Mouse (Mus musculus): Measurements from ENCODE around the gene Odf3b. TPM values are rescaled to one million over a fixed set of nuclear protein-coding genes. Genes with fewer than 3 reads are reported as not detected.

Gene Odf3b
- polyA plus RNA-seq, 1 experiment from 2014 or later = 1.1 TPM

Other genes starting within 250 kb of the Odf3b start
- gene Mapk12, start 238.6 kb downstream of the Odf3b start, polyA plus RNA-seq (2015; fragmentation: Nextera tagmentation; extraction: Ambion mirVana) = 15.5 and 16.2 TPM in 2 replicates
- gene Mapk11, start 229.7 kb downstream of the Odf3b start, polyA plus RNA-seq (2015; fragmentation: Nextera tagmentation; extraction: Ambion mirVana) = 16.0 and 16.4 TPM in 2 replicates
- 184 and 188 TPM in 2 replicates for gene Plxnb2, start 198.5 kb downstream of the Odf3b start, polyA plus RNA-seq (2015; fragmentation: Nextera tagmentation; extraction: Ambion mirVana)
- 20.4 and 21.9 TPM in 2 replicates for gene Dennd6b, start 182.8 kb downstream of the Odf3b start, polyA plus RNA-seq (2015; fragmentation: Nextera tagmentation; extraction: Ambion mirVana)
- gene Ppp6r2, start 167.7 kb downstream of the Odf3b start, polyA plus RNA-seq (2015; fragmentation: Nextera tagmentation; extraction: Ambion mirVana) = 24.0 and 26.7 TPM in 2 replicates
- gene Sbf1, start 64.0 kb downstream of the Odf3b start, polyA plus RNA-seq (2015; fragmentation: Nextera tagmentation; extraction: Ambion mirVana) = 49.3 and 52.0 TPM in 2 replicates
- gene Adm2, start 56.6 kb downstream of the Odf3b start, polyA plus RNA-seq (2015; fragmentation: Nextera tagmentation; extraction: Ambion mirVana) = 0.98 and 1.5 TPM in 2 replicates
- gene Miox, start 44.9 kb downstream of the Odf3b start, polyA plus RNA-seq (2015; fragmentation: Nextera tagmentation; extraction: Ambion mirVana) = 17.0 and 28.6 TPM in 2 replicates
- 68.3 and 79.0 TPM in 2 replicates for gene Lmf2, start 23.6 kb downstream of the Odf3b start, polyA plus RNA-seq (2015; fragmentation: Nextera tagmentation; extraction: Ambion mirVana)
- gene Ncaph2, start 23.6 kb downstream of the Odf3b start, polyA plus RNA-seq (2015; fragmentation: Nextera tagmentation; extraction: Ambion mirVana) = 165 and 175 TPM in 2 replicates
- 9.7 and 11.8 TPM in 2 replicates for gene Sco2, start 5.4 kb downstream of the Odf3b start, polyA plus RNA-seq (2015; fragmentation: Nextera tagmentation; extraction: Ambion mirVana)
- gene Tymp, start 2.2 kb downstream of the Odf3b start, polyA plus RNA-seq (2015; fragmentation: Nextera tagmentation; extraction: Ambion mirVana) = 0.94 and 1.9 TPM in 2 replicates
- gene Klhdc7b, start 5.6 kb upstream of the Odf3b start, polyA plus RNA-seq (2015; fragmentation: Nextera tagmentation; extraction: Ambion mirVana) = 0.04 TPM in 1 of 2 replicates, not detected in the other
- gene Syce3, start 31.2 kb upstream of the Odf3b start, polyA plus RNA-seq (2015; fragmentation: Nextera tagmentation; extraction: Ambion mirVana) = not detected in 2 replicates
- gene Cpt1b, start 46.6 kb upstream of the Odf3b start, polyA plus RNA-seq (2015; fragmentation: Nextera tagmentation; extraction: Ambion mirVana) = 7.4 and 8.1 TPM in 2 replicates
- 2.8 and 5.0 TPM in 2 replicates for gene C730034F03Rik, start 50.3 kb upstream of the Odf3b start, polyA plus RNA-seq (2015; fragmentation: Nextera tagmentation; extraction: Ambion mirVana)
- 0.33 TPM in 1 of 2 replicates, not detected in the other for gene Gm44502, start 50.4 kb upstream of the Odf3b start, polyA plus RNA-seq (2015; fragmentation: Nextera tagmentation; extraction: Ambion mirVana)
- gene Chkb, start 50.6 kb upstream of the Odf3b start, polyA plus RNA-seq (2015; fragmentation: Nextera tagmentation; extraction: Ambion mirVana) = 57.6 and 64.3 TPM in 2 replicates
- gene Mapk8ip2, start 74.6 kb upstream of the Odf3b start, polyA plus RNA-seq (2015; fragmentation: Nextera tagmentation; extraction: Ambion mirVana) = 0.92 and 1.1 TPM in 2 replicates
- 19.2 and 21.1 TPM in 2 replicates for gene Arsa, start 98.1 kb upstream of the Odf3b start, polyA plus RNA-seq (2015; fragmentation: Nextera tagmentation; extraction: Ambion mirVana)
- 1.8 and 2.9 TPM in 2 replicates for gene Shank3, start 120.3 kb upstream of the Odf3b start, polyA plus RNA-seq (2015; fragmentation: Nextera tagmentation; extraction: Ambion mirVana)
- 0.15 TPM in 1 of 2 replicates, not detected in the other for gene Acr, start 189.0 kb upstream of the Odf3b start, polyA plus RNA-seq (2015; fragmentation: Nextera tagmentation; extraction: Ambion mirVana)
- gene Rabl2, start 212.6 kb upstream of the Odf3b start, polyA plus RNA-seq (2015; fragmentation: Nextera tagmentation; extraction: Ambion mirVana) = 56.1 and 59.5 TPM in 2 replicates